Mouse (Mus musculus) liver, adult 2 months (tissue): ENCODE measurements around the gene Znrd1as.

ENCODE experiments used
- CTCF ChIP-seq: fragments of 200-500 bp; IDR thresholded peaks from 2 replicates; pipeline ENCODE4 v1.5.1; 2011; ENCODE audit warnings: low read depth, low read length, control low read depth
- POLR2A ChIP-seq: fragments of 200-500 bp; IDR thresholded peaks from 2 replicates; pipeline ENCODE4 v1.6.1; 2011; ENCODE audit warnings: low read length, control low read depth; ENCODE audit not compliant: insufficient read depth; ENCODE audit errors: extremely low read depth

GRCm38 (mm10) chr17:36923491-36923890, 34.9 kb upstream of the Znrd1as start:
- TF ChIP-seq POLR2A (no peak), CTCF (no peak)
